Mouse (Mus musculus) right cerebral cortex, postnatal 14 days (tissue): Measurements from ENCODE around the gene Wwox.

Source experiments
- DNase-seq: peaks from one replicate; pipeline ENCODE4 v3.0.0; 2022

Wwox gene

DNA sequence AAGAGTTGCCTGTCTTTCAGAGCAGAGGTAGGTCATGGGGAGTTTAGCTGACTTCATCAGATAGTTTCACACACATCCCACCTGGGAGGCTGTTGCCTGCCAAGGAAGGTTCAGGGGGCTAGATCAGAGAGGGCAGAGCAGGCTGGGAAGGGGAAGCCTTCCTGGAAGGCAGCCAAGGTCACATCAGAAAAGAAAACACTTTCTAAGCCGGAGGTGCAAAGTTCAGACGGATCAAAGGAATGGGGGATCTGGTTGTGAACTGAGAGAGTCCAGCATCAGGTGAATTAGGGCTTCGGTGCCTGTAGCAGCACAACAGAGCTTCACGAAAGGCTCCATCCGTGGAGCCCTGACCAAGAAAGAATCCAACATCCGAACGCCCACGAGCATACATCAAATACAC is 488.0 kb downstream of the Wwox start:
- DNase-seq, result no peak

DNA sequence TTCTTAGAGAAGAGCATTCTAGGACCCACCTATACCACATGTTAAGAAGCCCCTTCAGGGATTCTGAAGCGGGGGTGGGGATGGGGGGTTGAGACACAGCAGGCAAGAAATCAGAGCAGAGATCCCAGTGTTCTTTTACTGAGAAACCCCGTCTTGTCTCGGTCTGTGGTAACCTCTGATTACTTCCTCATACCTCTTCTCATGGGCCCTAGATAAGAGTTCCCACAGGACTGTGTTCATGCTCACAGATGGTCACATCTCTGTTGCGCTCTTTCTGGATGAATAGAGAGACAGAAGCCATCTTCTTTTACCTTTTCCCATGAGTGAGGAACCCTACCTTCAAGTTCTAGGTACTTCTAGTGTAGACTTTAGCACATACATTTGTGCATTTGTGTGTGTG is 488.5 kb downstream of the Wwox start:
- no peak for DNase-seq

DNA sequence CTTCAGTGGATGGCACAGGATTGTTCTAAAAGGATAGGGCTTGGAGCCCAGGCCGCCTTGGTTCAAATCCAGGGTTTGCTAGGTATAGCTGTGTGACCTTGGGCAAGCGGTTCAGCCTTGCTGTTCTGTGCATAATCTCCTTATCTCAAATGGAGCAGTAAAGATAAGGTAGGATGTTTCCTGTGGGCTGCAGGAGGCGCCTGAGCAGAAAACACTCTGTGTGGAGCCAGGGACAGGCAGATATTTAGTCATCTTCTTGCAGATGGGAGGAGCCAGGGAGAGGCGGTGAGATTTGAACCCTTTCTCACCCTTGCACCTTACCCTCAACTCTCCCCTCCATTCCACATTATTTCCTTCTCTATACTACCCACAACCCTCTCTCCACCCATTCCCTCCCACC is 490.1 kb downstream of the Wwox start:
- DNase-seq, result no peak

DNA sequence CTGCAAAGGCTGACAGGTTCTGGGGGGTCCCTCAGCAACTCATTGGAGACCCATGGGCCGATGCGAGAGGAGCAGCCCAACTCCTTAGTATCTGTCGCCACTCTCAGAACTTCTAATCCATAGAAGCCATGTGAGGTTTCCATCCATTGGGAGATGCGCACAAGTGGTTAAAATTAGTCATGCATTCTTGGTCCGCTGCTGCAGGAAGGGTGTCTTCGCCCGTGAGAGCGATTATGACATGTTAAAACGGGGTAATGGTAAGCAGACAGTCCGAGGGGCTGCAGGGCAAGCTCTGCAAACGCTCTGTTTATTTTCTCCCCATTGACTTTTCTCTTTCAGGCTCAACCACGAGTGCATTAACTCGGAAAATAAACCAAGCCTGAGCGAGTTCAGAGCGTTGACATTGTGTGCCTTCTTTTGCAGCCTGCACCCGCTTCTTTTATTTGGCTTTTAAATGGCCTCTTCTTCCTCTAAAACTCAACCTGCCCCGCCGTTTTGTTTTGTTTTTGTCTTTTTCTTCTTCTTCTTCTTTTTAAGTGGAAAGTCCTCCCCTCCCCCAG is 492.7 kb downstream of the Wwox start:
- DNase-seq, result no peak

DNA sequence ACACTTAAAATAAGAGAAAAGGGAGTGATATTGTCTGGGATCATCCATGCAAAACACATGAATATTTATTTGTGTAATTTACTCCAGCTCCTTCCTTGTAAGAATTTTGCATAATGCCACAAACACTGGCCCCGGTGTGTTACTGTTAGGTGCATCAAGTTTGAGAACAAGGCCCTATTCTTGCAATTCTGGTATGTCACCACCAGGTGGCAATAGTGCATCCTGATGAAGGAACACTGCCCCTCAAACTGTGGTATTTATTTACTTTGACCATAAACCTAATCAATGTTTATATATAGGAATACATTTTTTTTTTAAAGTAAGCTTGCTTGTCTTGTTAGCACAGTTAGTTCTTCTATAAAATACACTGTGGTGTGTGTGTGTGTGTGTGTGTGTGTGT is 493.8 kb downstream of the Wwox start:
- DNase-seq, result no peak

DNA sequence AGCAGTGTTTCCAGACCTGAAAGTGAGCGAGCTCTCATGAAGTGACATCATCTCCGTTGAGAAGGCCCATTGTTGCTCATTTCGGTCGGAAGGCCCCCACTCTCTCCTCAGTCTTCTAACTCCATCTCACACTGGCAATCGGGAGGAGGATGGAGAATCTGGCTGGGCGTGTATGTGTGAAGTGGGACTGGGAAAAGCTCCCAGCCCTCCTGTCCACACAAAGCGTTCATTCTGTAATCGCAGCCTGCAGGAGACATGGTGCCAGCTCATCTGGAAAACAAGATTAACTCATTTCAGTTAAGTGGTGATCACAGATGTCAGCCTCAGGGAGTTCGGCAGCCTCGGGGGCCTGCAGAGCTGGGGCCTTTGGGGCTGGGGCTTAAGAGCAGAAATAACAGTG is 497.4 kb downstream of the Wwox start:
- DNase-seq, result no peak

DNA sequence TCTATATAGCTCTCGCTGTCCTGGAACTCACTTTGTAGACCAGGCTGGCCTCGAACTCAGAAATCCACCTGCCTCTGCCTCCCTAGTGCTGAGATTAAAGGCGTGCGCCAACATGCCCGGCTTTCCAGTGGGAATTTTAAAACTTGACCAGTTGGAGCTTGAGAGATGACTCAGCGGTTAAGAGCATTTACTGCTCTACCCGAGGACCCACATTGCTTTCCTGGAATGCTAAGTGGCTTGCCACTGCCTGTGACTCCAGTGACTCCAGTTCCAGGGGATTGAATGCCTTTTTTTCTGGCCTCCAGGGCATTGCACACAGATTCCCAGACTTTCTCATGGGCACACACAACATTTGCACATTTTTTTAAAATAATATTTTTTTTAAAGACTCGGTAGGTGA is 499.9 kb downstream of the Wwox start:
- no peak for DNase-seq

DNA sequence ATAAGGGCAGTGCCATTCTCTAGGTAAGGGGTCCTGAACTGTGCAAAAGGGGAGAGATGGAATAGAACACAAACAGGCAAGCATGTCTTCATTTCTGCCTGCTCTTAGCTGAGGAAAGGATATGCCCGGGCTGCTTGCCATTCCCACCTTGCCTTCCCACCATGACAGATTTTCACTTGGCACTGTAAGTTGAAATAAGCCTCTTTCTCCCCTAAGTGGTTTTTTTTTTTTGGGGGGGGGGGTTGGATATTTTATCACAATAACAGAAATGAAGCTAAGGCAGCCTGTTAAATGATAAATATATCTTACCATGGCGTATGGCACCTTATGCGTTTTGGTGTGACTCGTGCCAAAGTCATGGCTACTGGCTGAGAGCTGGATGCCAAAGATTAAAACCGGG is 501.6 kb downstream of the Wwox start:
- DNase-seq, result no peak

DNA sequence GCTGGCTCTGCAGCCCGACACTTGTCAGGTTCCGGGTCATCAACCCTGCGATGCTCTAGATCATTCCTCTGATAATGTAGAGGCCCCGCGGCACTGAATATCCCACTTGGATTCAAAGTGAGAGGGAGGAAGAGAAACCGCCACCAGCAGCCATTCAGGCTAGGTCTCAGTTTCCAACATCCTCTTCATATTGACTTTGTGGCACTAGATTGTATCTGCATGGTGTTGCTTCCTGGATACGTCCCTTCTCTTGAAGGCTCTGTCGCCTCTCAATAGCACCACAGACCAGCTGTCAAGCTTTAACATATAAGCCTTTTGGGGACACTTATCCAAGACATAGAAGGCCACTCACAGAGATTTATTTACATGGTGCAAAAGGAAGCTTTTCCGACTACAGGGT is 502.2 kb downstream of the Wwox start:
- no peak for DNase-seq

DNA sequence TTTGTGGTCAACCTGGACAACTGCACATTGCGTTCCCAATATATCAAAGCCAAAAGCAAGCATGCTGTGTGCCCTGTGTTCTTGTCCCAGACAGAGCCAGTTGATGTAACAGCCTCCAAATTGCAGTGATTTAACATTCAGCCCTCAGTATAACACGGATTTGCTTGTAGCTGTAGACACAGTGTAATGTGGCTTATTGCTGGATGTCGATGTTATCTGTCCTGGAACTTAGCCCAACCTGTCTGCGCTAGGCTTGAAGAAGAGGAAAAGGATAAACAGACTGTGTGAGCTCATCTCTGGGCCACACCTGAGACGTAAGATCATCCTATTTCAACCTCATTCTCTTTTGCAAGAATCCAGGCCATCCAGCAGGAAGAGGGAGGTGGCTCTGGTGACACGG is 508.5 kb downstream of the Wwox start:
- DNase-seq, result no peak

DNA sequence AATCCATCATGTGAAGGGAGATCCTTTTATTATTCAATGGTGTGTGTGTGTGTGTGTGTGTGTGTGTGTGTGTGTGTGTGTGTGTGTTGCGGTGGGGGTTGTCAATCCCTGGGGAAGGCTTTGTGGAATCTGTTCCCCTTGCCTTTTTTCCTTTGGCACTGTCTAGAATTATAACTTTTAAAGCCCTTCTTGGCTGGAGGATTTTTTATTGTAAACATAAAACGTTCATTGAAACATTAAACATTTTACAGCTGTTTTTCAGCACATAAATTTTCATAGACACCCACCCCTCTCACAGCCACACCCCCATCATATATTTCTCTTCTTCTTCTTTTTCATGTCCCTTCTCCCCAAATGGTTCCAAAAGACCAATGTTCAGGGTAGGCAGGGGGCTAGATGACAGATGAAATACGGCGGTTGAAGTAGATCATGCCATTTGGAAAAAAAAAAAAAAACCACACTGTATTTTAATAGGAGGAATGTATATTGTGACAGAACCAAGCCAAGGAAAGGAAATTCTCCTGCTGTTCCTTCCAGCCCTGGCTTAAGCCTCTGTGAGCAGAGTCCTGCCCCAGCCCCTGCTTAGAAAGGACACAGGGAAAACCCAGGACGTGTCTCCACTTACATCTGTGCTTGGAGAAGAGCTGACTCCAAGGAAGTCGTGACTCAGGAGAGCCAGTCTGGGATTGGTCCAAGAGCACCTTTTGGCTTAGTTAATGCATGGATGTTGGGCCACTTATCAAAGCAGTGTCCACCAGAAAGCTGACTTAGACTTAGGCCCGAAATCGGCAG is 517.1 kb downstream of the Wwox start:
- no peak for DNase-seq

DNA sequence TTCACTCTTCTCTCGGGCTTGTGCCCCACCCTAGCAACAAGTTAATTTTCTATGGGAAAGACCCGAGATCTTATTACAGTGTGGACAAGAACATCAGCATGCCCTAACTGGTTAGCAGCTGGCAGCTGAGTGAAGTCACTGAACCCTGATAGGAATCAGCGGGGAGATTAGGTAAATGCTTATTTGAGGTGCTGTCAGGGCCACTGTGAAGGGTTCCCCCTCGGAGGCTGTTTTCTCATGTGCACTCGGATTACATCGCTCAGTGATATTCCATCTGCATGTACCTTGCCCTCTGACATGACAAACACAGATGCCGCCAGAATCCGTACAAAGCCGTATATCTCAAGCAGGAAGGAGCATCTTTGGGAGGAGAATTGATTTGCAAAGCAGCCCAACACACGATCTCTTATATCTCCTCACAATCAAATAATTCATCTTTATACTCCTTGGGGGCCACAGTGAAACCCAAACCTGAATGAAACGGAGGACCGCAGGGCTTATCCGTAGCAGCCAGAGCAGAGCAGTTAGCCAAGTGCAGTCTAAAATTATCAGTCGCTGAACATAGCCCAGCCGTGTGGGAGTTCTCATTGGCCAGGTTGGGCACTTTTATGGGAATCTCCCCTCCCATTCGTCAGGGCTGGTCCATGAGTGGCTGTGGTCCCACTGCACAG is 519.1 kb downstream of the Wwox start:
- DNase-seq, result no peak

DNA sequence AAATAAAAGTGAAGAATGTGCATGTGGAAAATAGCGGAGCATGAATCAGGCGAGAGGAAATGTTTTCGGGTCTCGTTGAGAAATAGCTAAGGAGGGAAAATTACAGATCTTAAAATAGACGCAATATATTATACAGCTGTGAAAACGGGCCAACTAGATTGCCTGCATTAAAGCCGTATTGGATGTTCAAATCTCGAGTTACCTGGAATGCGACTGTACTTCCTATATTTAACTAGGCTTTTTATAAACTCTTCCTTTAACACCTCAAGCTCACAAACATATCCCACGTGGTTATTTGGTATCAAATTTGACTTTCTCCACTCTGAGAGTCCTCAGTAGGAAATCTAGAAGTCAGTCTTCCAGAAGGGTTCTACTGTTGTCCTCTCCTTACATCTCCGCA is 520.0 kb downstream of the Wwox start:
- DNase-seq, result no peak

DNA sequence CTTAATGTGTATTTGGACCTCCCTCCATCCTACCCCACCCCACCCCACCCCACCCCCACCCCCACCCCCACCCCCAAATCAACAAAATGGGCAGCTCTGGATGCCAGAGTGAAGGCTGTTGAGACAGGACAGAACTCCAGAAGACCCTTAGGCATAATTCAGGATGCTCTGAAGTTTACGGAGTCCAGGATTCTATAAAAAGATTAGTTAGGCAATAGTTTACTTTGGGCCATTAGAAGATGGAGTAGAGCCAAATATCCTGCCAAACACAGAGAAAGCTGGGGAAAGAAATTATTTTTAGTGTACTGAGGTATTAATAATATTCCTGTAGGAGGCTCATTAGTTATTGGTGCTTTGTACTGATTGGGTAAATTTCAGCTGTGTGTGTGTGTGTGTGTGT is 523.0 kb downstream of the Wwox start:
- no peak for DNase-seq

DNA sequence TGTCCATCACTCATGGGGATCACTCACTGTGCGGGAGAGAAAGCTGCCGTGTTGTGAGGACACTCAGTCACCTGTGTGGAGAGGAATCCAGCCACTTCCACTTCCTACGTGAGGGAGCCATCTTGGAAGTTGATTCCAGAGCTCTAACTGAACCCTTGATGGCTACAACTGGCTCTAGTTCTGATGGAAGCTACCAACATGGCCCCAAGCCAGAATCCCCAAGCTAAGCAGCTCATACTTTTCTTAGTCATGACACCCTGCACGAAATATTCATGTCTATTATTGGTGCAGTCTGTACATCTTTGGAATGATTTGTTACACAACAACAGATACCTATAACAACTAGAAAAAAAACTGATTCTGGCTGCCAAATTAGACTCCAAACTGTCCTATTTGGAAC is 523.8 kb downstream of the Wwox start:
- no peak for DNase-seq

DNA sequence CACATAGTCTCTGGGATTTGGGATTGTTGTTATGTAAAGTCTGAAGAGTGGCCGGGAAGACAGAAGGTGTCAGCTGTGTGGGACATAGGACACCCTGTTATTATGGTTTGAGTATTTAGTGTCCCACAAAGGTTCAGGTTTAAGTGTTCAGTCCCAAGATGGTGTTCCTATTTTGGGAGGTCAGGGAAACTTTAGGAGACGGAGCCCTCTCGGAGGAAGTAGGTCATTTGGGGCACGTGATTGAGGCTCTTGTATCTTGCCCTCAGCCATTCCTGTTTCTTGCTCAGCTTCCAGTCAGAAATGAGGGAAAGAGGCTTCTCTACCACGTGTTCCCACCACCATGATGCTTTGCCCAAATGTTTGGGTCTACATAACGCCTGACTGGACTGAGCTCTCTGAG is 524.8 kb downstream of the Wwox start:
- no peak for DNase-seq

DNA sequence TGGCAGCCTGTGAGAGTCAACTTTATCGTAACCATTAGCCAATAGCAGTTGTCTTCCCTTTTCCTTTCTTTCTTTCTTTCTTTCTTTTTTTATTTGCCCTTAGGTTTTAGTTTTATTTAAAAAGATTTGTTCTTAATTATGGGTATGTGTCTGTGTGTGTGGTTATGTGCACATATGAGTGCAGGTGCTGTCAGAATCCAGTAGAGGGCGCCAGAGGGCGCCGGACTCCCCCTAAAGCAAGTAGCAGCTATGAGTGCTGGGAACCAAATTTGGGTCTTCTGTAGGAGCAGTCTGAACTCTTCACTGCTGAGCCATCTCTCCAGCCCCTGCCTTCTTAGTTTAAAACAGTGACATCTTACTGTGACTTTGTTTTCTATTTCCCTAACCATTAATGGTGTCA is 529.4 kb downstream of the Wwox start:
- no peak for DNase-seq

DNA sequence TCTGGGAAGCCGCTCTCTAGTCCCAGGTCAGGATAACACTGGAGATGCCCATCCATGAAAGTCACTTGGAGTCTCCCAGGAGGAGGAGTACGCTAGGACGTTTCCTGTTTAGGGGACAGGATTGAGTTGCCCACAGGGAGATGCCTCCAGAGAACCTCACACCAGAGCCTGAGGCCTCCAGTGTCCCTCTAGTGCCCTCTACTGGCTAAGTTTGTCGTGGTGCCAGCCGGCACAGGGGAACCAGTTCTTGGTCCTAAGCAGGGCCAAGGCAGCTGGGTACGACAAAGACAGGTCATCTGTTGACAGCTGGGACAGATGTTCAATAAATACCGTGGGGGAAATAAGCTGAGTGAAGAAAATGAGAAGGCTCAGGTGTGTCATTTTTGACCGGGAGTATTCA is 531.9 kb downstream of the Wwox start:
- peak; percentile 74 for DNase-seq

DNA sequence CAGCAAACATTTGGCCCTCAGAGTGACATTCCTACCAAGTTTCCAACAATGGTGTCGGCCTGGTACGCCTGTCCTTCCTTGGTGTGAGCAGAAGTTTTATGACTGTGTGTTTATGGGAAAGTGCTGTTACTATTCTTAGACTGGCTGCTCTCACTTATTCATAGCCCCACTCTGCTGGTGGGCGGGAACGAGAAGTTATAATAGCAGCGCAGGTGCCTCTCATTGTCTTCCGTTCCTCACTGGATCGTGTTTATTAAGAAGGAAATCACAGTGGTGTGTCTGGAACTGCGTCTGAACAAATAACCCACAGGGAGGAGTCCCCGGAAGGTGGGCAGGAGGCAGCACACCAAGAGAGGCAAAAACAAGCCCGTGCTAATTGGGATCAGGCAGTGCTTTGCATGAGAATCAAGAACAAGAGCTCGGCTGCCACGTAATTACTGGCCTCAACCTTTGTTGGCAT is 533.6 kb downstream of the Wwox start:
- no peak for DNase-seq

DNA sequence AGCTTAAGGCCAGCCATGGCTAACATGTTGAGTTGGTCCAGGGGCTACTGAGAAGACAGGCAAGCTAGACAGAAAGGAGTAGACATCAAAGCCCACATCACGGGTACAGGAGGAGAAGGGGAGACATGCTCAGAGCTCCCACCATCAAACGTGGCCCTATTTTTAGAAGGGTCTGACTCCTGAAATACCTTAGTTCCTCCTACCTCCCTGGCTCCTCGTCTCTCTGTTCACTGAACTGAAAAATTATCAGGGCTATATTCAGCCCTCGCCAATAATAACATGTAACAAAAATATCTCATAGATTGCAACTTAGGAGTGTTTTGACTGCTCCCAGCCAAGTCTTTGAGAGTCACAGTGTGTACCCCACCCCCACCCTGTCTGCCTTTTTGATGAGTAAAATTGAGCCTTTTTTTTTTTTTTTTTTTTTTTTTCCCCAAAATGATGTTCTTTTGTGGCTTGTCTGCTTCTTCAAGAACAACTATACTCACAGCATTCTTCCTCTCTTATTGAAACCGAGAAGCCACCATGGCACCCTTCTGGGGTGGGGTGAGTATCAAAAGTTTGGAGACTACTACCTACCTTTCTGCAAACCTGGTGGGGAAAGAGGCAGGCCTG is 535.0 kb downstream of the Wwox start:
- no peak for DNase-seq

DNA sequence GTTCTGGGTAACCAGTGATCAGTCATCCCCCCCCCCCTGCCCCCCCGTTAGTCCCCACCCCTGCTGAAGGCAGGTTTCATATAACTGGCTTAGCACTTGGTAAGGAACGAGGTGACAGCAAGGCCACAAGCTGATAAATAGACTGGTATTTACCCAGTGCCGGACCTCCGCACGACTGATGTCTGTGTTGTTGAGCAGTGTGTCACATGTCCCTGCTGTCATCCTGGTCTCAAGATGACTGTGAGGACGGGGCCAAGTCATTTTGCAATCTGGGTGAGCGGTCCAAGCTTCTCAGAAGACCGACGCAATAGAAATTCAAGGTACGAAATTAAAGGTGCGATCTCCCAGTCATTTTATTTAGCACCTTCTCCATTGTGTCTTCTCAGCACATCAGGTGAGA is 538.3 kb downstream of the Wwox start:
- no peak for DNase-seq

DNA sequence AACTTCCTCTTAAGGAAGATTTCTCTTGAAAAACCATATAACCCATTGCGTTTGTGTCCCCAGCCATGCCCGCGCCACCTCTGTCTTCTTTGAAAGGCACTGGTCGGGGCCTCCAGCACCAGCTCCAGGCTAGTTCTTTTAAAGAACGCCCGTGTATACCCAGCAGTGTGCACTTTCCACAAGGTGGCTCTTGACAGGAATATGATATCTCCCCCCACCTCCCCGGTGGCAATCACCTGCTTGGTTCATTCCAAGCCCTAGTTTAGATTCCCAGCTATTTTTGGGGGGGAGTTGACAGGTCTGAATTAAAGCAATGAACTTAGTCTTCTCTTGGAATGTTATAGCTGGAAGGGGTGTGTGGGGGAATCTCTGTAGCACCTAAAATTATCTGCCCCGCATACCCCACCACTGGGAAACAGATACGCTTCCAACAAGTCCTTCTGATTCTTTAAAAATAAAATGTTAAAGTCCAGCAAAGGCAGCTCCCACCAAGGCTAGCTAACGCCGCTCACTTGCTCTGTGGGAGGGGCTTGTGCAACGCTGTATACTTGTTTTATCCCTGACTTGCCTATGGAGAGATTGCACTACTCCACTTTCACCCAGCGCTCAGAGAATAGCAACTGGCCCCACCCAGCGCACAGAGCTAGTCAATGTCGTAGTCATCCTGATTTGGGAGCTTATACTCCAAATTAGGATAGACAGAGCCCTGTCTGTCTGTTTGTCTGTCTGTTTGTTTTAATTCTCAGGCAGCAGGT is 538.9 kb downstream of the Wwox start:
- no peak for DNase-seq

DNA sequence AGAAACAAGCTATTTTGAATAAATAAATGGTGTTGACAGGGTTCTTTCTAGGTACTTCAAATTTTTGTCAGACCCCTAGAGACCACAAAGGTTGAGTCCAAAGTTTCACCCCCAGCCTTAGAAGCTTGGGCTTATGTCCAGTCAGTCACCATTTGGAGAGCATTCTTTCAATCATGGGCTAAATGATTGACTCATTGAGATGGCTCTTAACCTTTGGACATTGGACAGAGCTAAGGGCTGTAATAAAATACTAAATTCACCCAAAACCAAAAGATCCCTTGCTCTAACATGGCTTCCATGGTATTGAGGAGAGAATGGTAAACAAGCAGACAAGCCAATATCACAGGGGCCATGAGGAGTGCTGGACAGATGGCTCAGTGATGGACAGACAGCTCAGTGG is 540.2 kb downstream of the Wwox start:
- no peak for DNase-seq
